Mouse (Mus musculus): Measurements from ENCODE around the gene Dapk2. TPM values are rescaled to one million over a fixed set of nuclear protein-coding genes. Genes with fewer than 3 reads are reported as not detected.

Gene Dapk2
- polyA plus RNA-seq, 1 experiment from 2014 or later = 6.0 TPM

DNA sequence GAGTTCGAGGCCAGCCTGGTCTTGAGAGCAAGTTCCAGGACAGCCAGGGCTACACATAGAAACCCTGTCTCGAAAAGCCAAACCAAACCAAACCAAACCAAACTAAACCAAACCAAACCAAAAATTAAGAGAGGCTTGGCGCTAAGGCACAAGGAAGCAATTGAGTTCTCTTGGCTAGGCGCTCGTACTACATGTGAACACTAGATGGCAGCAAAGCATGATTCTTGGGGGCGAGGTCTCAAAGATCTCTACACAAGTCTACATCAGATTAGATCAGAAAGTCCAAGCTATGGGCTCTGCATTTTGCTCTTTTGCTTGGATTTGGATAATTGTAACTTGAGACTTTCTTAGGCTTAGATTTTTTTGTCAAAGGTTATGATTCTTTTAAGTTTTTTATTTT lies 13.8 kb upstream of the Dapk2 start:
- ATAC-seq (ENCODE audit: insufficient number of reproducible peaks, insufficient read depth, low FRiP score, low TSS enrichment) = no peak
- Histone ChIP-seq H3K9ac (no peak overlapping the region), H3K4me2 (replicated peaks) (no peak overlapping the region), H3K9me3 (no peaks in the 10 kb centered on the region), H3K4me1 (no peaks in the 10 kb centered on the region), H3K36me3 (peaks cover 15% of the 10 kb centered on the region), H3K27me3 (no peaks in the 10 kb centered on the region), H3K4me3 (no peak overlapping the region), H3K27ac (no peak overlapping the region)
- 5% methylated on average over 6 of the region's 6 CpGs for WGBS

DNA sequence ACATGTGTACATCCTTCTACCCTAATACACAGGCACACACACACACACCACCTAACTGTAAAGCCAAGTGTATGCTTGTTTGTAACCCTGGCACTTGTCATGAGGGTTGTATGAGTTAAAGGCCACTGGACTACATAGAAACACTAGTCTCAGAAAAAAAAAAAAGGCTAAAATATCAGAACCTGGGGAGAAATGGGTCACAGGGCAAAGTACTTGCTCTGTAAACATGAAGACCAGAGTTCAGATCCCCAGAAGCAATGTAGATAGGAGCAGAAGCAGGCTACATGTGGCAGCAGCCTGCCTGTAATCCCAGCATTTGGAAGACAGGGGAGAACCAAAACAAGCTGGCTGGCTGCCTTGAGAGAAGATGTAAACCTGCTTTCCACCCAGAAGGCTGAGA lies 11.9 kb upstream of the Dapk2 start:
- Histone ChIP-seq H3K4me3 (no peak overlapping the region), H3K4me2 (replicated peaks) (no peak overlapping the region), H3K27me3 (no peaks in the 10 kb centered on the region), H3K4me1 (no peaks in the 10 kb centered on the region), H3K9ac (no peak overlapping the region), H3K36me3 (no peaks in the 10 kb centered on the region), H3K9me3 (no peaks in the 10 kb centered on the region), H3K27ac (no peak overlapping the region)
- ATAC-seq (ENCODE audit: insufficient number of reproducible peaks, insufficient read depth, low FRiP score, low TSS enrichment) = no peak

DNA sequence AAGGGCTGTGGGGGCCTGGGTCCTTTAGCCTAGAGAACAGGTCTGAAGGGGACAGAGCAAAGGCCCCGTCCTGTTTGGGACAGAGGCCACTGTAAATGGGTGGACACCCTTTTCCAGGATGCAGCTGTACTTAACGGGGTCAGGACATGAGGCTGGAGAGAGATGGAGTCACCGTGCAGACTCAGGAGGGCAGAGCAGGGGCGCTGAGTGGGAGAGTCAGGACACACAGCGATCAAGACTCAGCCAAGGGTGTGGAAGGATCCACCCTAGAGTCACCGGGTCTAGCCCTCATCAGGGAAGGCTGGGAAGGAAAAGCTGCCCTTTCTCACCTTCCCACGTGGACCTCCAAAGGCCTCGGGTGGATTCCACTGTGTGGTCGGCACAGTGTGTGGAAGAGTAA lies 6.0 kb upstream of the Dapk2 start:
- H3K9ac ChIP-seq = no peak overlapping the region
- H3K36me3 ChIP-seq = no peaks in the 10 kb centered on the region
- no peak overlapping the region for H3K4me2 ChIP-seq (replicated peaks)
- WGBS = 52% methylated on average over 9 of the region's 9 CpGs
- H3K4me1 ChIP-seq = no peaks in the 10 kb centered on the region
- no peak overlapping the region for H3K27ac ChIP-seq
- H3K4me3 ChIP-seq = no peak overlapping the region
- peaks cover 9% of the 10 kb centered on the region; the same call in 1 of the 2 replicates for H3K27me3 ChIP-seq
- no peaks in the 10 kb centered on the region for H3K9me3 ChIP-seq
- ATAC-seq (ENCODE audit: insufficient number of reproducible peaks, insufficient read depth, low FRiP score, low TSS enrichment) = no peak

GRCm38 (mm10) chr9:66153594-66153993 lies 4.4 kb upstream of the Dapk2 start:
- Histone ChIP-seq H3K4me1 (no peaks in the 10 kb centered on the region), H3K4me2 (replicated peaks) (no peak overlapping the region), H3K9me3 (no peaks in the 10 kb centered on the region), H3K9ac (no peak overlapping the region), H3K36me3 (no peaks in the 10 kb centered on the region), H3K4me3 (no peak overlapping the region), H3K27ac (no peak overlapping the region), H3K27me3 (peaks cover 24% of the 10 kb centered on the region)
- 88% methylated on average over 6 of the region's 6 CpGs for WGBS
- no peak for ATAC-seq (ENCODE audit: insufficient number of reproducible peaks, insufficient read depth, low FRiP score, low TSS enrichment)

GRCm38 (mm10) chr9:66154013-66154412 lies 4.0 kb upstream of the Dapk2 start:
- H3K4me1 ChIP-seq = no peaks in the 10 kb centered on the region
- H3K9ac ChIP-seq = no peak overlapping the region
- H3K27me3 ChIP-seq = peaks cover 29% of the 10 kb centered on the region
- WGBS = 92% methylated on average over 9 of the region's 9 CpGs
- no peak overlapping the region for H3K4me2 ChIP-seq (replicated peaks)
- H3K9me3 ChIP-seq = no peaks in the 10 kb centered on the region
- no peak for ATAC-seq (ENCODE audit: insufficient number of reproducible peaks, insufficient read depth, low FRiP score, low TSS enrichment)
- no peak overlapping the region for H3K27ac ChIP-seq
- H3K36me3 ChIP-seq = no peaks in the 10 kb centered on the region
- no peak overlapping the region for H3K4me3 ChIP-seq

- no peak overlapping the region for H3K27ac ChIP-seq
- WGBS = 96% methylated on average over 1 of the region's 1 CpGs
- H3K4me3 ChIP-seq = no peak overlapping the region
- no peaks in the 10 kb centered on the region for H3K4me1 ChIP-seq
- no peak overlapping the region for H3K4me2 ChIP-seq (replicated peaks)
- no peak overlapping the region for H3K9ac ChIP-seq
- no peak for ATAC-seq (ENCODE audit: insufficient number of reproducible peaks, insufficient read depth, low FRiP score, low TSS enrichment)
- no peaks in the 10 kb centered on the region for H3K36me3 ChIP-seq
- peaks cover 31% of the 10 kb centered on the region for H3K27me3 ChIP-seq
- H3K9me3 ChIP-seq = no peaks in the 10 kb centered on the region
Observed at GRCm38 (mm10) chr9:66155534-66155933, 2.5 kb upstream of the Dapk2 start.

- Histone ChIP-seq H3K4me2 (replicated peaks) (no peak overlapping the region), H3K27me3 (peaks cover 29% of the 10 kb centered on the region), H3K27ac (0 out of 2 replicates have a peak overlapping the region, but pooled peaks have one; percentile 14), H3K4me1 (no peaks in the 10 kb centered on the region), H3K36me3 (no peaks in the 10 kb centered on the region), H3K4me3 (no peak overlapping the region), H3K9ac (no peak overlapping the region), H3K9me3 (no peaks in the 10 kb centered on the region)
- WGBS = 82% methylated on average over 6 of the region's 6 CpGs
- ATAC-seq (ENCODE audit: insufficient number of reproducible peaks, insufficient read depth, low FRiP score, low TSS enrichment) = no peak
Observed at GRCm38 (mm10) chr9:66158885-66159430, 935 bp downstream of the Dapk2 start.

DNA sequence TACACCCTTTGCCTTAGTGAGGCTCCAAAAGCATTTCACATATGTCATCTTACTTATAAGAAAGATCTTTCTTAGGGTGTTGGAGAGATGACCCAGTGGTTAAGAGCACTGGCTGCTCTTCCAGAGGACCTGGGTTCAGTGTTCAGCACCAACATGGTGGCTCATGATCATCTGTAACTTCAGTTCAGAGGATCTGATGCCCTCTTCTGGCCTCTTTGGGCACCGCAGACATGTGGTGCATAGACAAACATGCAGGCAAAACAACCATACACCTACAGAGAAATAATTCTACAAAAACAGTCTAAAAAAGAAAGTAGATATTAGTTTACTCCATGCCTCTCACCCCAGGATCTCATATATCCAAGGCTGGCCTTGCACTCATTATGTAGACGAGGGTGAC lies 2.1 kb downstream of the Dapk2 start:
- WGBS = 90% methylated on average over 2 of the region's 2 CpGs
- no peak for ATAC-seq (ENCODE audit: insufficient number of reproducible peaks, insufficient read depth, low FRiP score, low TSS enrichment)
- H3K27ac ChIP-seq = no peak overlapping the region
- H3K9me3 ChIP-seq = no peaks in the 10 kb centered on the region
- no peaks in the 10 kb centered on the region for H3K36me3 ChIP-seq
- no peak overlapping the region for H3K9ac ChIP-seq
- peaks cover under 1% of the 10 kb centered on the region; the same call in 1 of the 2 replicates for H3K4me1 ChIP-seq
- H3K4me3 ChIP-seq = no peak overlapping the region
- H3K27me3 ChIP-seq = peaks cover 29% of the 10 kb centered on the region
- no peak overlapping the region for H3K4me2 ChIP-seq (replicated peaks)

- H3K4me1 ChIP-seq = peaks cover 5% of the 10 kb centered on the region; the same call in 1 of the 2 replicates
- 82% methylated on average over 9 of the region's 9 CpGs for WGBS
- no peak overlapping the region for H3K27ac ChIP-seq
- ATAC-seq (ENCODE audit: insufficient number of reproducible peaks, insufficient read depth, low FRiP score, low TSS enrichment) = no peak
- peaks cover 13% of the 10 kb centered on the region for H3K27me3 ChIP-seq
- H3K9me3 ChIP-seq = no peaks in the 10 kb centered on the region
- H3K9ac ChIP-seq = no peak overlapping the region
- H3K4me3 ChIP-seq = no peak overlapping the region
- H3K4me2 ChIP-seq (replicated peaks) = no peak overlapping the region
- H3K36me3 ChIP-seq = no peaks in the 10 kb centered on the region
Observed at GRCm38 (mm10) chr9:66162995-66163394, 5.0 kb downstream of the Dapk2 start.

DNA sequence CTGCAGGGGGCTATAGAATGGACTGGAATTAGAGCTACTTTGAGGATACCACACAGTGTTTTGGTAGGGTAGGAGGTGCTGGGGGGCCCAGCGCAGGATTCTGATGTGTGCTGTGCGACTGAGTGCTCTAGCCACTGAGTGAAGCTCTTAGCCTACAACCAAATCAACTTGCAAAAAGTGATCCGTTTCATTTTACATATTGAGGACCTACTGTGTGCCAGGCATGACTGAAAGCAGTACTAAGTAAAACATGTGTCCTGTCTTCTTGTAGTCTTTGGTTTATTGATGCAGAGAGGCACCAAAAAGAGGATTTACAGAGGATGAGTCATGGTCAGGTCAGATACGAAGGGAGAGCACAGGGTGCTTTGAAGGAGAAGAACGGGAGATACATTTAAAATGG lies 9.2 kb downstream of the Dapk2 start:
- Histone ChIP-seq H3K9ac (no peak overlapping the region), H3K27ac (no peak overlapping the region), H3K36me3 (no peaks in the 10 kb centered on the region), H3K4me3 (no peak overlapping the region), H3K4me2 (replicated peaks) (no peak overlapping the region), H3K4me1 (peaks cover 10% of the 10 kb centered on the region; the same call in 1 of the 2 replicates), H3K9me3 (no peaks in the 10 kb centered on the region), H3K27me3 (no peaks in the 10 kb centered on the region)
- no peak for ATAC-seq (ENCODE audit: insufficient number of reproducible peaks, insufficient read depth, low FRiP score, low TSS enrichment)
- 86% methylated on average over 5 of the region's 5 CpGs for WGBS

GRCm38 (mm10) chr9:66168233-66168632 lies 10.2 kb downstream of the Dapk2 start:
- H3K4me1 ChIP-seq = peaks cover 10% of the 10 kb centered on the region; the same call in 1 of the 2 replicates
- H3K4me3 ChIP-seq = no peak overlapping the region
- H3K9ac ChIP-seq = no peak overlapping the region
- no peaks in the 10 kb centered on the region for H3K27me3 ChIP-seq
- no peaks in the 10 kb centered on the region for H3K36me3 ChIP-seq
- H3K4me2 ChIP-seq (replicated peaks) = no peak overlapping the region
- whole genome bisulfite sequencing = 13% methylated on average over 1 of the region's 1 CpGs
- no peaks in the 10 kb centered on the region for H3K9me3 ChIP-seq
- H3K27ac ChIP-seq = no peak overlapping the region
- ATAC-seq (ENCODE audit: insufficient number of reproducible peaks, insufficient read depth, low FRiP score, low TSS enrichment) = no peak

DNA sequence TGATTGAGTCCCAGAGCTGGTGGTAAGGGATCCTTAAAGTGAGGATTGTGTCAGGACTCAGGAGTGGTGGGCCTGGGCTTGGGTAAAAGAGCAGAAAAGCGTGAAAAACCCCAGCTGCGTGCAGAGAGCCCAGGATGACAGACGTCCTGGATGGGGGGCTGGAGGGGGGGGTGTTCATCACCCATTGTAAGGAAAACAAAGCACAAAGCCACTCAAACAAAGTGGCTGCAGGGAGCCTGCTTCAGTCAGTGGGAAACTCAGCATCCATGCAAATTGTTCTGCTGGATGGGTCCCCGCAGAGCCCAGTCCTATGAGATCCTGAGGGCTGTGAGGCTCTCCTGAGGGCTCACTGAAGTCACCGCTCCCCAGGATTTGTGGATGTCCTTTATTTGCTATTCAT lies 12.5 kb downstream of the Dapk2 start:
- Histone ChIP-seq H3K4me2 (replicated peaks) (no peak overlapping the region), H3K4me1 (0 out of 2 replicates have a peak, but pooled peaks cover 5% of the 10 kb centered on the region), H3K9me3 (no peaks in the 10 kb centered on the region), H3K9ac (no peak overlapping the region), H3K27me3 (no peaks in the 10 kb centered on the region), H3K27ac (no peak overlapping the region), H3K4me3 (no peak overlapping the region), H3K36me3 (no peaks in the 10 kb centered on the region)
- WGBS = 46% methylated on average over 5 of the region's 5 CpGs
- ATAC-seq (ENCODE audit: insufficient number of reproducible peaks, insufficient read depth, low FRiP score, low TSS enrichment) = no peak
